Mouse (Mus musculus): ENCODE measurements around the gene Ddx60.

- TF ChIP-seq CTCF (IDR thresholded peaks at IDR 0.05; ENCODE audit: low read depth) (no peak), EP300 (IDR thresholded peaks at IDR 0.05; ENCODE audit: low read depth) (no peak)
Observed at GRCm38 (mm10) chr8:62060357-62060756, 132.5 kb downstream of the Ddx60 start.

Data from liver, embryonic 14.5 days (tissue).